Mouse (Mus musculus): ENCODE measurements around the gene Slc25a26.

The Slc25a26 gene

DNA sequence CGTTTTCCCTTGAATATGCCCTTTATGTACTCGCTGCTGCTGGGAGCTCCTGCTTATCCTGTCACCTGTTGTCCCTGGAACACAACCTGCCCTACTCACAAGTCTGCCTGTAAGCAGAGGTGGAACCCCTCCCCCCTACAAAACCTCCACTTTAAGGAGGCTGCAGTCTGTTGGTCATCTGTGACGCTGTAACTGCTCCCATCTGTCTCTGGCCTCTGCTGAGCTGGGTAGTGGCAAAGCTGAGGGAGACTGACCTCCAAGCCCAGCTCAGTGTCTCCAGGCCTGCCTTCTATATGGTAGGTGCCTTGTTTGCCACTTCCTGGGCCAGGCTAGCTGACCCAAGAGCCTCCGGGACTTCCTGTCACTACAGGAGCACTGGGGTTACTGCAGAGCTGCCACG lies 101.7 kb downstream of the Slc25a26 start:
- no peak for DNase-seq

DNA sequence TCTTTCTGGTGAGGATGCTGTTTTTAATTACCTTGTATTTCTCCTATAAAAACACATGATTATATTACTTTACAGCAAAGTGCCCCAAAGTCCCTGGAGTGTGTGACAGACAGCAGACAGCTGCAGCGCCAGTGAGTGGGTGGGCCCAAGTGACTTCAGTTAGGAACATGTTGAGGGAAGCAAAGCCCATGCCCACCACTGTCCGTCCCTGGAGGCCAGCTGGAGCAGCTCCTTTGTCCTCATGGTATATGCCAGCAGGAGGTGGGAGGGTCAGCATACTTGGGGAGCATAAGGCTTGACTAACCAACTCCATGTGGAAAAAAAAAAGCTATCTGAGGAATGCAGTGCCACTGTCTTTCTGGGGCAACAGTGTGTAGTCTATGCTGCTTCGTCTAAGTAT lies 103.9 kb downstream of the Slc25a26 start:
- peak; percentile 35 for DNase-seq

DNA sequence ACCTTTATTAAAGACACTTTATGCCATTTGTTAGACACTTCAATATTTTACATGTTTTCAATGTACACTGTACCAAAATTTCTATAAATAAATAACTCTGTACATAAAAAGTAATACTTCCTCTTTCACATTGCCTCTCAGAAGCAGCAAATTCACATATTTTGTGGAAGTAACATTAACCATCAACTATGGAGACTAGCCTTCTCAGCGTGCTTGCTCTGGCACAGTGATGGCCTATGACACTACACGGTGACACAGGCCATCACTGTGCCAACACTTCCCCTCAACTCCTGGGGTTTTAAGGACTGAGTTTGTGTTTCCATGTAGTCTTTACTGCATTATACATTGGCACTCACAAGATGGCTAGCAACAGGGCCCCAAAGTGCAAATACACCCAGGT lies 104.4 kb downstream of the Slc25a26 start:
- DNase-seq = no peak

DNA sequence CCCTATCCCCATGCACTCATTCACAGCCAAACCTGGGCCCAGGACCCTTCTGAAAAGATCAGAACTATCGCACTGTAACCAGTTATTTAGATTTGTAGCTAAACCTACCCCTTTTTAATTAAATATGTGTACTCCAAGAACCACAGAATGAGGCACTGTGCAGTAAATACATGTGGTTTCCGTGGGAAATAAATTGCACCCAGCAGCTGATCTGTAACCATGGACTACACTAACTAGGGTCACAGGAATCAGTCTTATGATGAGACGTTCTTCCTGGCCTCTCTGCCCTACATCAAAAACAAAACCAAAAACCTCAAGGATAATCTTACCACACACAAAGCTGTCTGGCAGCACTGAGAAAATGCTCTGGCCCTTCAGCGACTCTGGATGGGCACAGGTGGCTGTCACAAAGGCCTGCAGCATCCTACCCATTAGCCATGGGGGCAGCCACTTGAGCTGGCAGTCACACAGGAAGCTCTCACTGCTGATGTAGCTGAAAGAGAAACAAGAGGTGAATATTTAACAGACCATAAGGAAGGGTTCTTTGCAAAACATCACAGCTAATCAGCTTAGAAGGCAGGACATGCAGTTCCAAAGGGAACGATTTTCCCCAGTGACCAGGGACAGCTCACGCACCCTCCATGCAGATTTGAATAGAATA lies 113.2 kb downstream of the Slc25a26 start:
- DNase-seq = no peak

DNA sequence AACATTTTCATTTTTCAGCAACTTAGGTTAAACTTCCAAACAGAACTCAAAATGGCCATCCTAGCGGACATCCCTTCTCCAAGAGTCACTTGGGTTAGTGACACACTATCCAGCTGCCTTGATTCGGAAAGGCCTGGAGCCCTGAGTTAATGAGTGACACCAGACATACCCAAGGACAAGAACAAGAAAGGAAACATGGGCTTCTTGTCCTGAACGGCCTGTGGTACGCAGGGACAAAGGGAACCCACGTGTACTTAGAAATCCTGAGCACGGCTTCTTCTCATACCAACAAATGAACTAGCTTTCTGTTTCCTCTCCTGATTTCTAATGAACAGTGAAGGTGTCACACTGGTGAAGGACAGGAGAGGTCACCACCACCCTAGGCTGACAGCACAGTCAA lies 114.2 kb downstream of the Slc25a26 start:
- DNase-seq = no peak

DNA sequence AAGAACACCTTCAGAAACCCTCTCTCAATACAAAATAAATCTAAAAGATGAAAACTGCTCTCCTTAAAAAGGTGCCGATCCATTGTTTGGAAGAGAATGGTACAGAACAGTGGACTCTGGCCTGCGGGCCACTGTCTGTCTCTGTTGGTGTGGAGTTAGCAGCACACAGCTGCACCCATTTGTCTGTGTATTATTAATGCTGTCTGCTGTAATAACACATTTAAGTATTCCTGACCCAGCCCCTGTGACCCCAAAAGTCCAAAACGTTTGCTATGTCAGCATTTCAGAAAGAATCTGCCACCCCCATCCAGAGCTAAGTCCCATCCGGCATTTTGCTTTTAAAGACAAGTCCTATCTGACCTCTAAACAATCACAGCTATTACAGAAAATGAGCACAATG lies 115.8 kb downstream of the Slc25a26 start:
- no peak for DNase-seq

DNA sequence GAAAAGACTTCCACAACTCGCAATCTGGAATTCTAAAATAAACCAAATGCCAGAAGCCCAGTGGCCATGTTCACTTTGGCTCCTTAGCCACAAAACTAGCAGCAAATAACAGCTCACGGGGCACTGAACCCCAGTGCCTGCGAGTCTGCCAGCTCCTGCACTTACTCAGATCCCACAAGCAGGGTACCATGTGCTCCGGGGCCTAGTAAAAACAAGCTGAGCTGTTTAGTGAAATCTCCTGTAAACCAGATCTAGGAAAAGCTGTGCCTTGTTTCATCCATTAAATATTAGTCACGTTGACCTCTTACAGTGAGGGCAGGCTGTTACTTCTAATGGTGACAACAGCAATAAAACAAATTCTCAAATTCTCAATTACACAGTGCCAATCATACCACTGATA lies 118.5 kb downstream of the Slc25a26 start:
- DNase-seq = no peak

DNA sequence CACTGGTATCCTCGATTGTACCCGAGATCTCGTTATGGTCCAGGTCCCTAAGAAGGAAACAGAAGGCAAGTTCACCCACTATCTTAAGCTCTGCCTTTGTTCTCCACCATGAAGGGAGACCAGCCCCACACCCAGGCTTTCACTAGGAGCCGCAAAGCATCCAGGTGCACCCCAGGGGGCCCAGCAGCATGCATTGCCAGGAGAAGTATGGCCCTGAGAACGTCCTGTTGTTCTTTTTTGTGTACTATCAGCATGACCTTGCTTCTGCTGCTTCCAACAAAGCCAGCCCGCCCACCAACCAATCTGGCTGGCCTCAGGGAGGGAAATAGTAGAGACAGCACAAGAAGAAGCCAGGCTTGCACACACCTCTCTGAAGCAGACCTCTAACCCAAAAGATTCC lies 120.2 kb downstream of the Slc25a26 start:
- DNase-seq = no peak

DNA sequence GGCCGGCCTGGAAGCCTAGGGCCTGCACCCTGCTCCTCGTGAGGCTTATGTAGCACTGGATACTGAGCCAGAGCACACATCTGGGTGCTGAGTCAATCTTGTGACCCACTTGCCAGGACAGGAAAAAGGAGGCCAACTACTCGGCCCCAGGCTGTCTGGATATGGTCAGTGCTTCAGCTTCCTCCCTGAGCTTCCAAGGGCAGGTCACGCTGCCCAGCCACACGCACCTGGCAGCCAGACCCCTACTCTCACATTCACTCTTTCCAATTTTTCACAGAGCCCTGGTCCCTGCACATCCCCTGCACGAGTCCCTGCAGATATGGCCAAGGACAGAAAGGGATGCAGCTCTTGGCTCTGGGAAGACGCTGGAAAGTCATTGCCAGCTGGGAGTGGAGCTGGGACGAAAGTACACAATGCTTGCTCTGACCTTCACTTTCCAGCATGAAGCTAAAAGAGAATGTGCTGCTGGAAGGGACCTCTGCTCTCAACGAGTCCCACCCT lies 120.7 kb downstream of the Slc25a26 start:
- no peak for DNase-seq

DNA sequence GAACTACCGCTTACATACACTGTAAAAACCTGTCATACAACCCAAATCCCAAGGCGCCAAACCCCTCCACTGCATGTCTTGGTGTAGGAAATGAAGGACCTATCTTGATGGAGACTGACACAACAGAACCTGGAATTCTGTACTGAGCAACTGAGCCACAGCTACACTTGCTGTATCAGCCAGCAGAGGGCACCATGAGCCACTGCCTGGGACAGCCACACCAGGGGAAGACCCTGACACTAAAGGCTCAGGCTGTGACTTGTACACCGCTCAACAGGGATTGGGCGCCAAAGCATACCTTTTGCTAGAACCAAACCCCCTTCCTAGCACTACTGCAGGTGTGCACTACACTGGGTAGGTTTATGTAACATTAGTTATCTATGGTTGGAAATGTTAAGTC lies 122.9 kb downstream of the Slc25a26 start:
- peak; percentile 70 for DNase-seq

DNA sequence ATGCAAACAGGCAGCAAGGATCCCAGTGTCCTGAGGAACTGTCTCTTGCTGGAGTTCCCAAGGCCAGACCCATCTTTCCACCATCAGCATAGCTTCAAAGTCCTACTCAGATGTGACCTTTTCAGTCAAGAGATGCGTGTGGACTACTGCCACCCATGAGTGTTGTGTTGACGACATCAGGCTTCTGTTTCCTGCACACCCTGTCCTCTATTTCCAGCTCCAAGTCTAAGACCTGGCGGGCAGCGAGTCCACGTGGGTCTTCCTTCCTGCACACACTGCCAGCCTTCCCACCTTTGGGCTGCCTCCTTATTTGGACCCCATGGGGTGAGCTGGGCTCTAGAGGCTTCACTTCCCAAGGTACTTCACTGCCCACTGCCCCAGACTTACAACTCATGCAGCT lies 124.4 kb downstream of the Slc25a26 start:
- no peak for DNase-seq

DNA sequence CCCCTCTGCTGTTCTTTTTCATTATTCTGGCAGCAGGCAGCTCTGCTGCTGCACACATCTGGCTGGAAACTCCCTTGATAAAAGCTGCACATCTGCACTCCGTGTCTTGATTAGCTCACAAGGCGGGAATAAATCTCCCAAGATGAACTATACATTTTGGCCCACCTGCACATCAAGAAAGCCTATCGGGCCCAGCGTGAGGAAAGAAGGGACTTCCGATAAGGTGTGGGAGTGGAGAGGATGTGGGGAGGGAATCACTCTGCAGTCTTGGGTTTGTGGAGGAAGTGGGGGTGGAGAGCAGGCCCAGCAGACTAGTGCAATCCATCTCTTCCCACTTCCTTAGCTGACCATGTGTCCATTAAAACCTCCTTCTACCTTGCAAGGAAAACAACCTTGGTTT lies 125.8 kb downstream of the Slc25a26 start:
- no peak for DNase-seq

DNA sequence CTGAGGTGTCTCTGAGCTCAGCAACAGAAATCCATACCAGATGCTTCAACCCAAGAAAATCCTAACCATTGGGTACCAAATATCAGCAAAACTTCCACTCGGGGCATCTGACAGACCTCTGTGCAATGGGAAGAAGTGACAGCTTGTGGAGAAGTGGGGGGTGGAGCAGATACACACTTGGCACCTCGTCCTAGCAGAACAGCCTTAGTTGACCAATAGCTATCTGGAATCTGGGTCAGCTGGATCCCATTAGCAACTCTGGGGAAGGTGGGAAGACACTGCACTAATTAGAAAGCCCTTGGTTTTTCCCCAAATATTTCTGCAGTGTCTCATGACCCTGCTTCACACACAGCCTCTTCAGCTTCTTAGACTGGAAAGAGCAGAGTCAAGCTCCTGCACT lies 126.7 kb downstream of the Slc25a26 start:
- peak; percentile 35 for DNase-seq

DNA sequence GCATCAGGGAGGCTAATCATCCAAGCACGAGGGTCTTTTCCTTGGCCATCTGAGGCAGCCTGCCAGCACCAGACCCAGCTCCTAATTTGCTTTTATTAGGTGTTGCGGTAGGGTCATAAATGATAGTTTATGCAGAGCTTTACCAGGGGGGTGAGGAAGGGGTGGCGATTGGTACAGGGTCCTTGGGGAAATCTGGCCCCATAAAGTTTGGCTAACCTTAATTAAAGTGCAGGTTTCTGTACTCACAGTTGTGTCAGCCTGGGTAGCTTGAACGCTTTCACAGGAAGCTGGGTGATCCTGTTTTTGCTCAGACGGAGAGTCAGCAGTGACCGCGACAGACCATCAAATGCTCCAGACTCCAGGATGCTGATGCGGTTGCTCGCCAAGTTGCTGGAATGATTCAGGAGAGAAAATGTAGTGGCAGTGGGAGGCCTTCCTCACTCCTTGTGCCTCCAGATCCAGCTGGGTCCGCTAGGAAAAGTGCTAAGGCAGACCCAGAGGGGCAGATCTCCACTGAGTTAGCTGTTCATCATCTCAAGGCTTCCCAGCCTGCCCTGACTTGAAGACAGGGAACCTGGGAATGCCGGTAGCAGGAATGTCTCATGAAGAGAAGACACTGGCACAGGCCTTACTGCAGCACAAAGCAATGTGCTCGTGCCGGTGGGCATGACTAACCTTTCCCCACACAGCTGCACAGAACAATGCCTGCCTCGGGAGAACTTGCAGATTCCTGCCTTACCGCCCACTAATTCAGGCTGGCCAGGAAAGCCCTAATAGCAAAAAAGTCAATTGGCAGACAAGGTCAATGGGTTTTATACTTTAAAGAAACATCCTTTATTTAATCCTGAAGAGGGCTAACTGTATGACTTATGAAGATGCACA lies 127.8 kb downstream of the Slc25a26 start:
- no peak for DNase-seq

DNA sequence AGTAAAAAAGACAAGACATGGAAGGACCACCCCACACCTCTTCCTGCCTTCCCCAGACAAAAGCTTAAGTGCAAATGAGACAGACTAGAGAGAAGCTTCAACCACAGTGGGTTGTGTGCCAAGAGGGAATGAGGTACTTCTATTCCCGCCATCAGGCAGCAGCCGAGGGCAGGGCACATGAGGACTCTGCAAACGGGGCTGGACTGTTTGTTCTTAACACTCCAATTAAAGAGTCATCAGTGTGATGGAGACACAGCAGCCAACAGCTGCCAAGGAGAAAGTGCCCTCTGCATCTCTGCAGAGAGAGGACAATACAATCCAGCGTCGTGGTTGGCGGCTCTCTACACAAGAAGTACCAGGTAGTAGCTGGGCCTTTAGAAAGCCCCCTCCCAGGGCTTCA lies 128.7 kb downstream of the Slc25a26 start:
- DNase-seq = no peak

DNA sequence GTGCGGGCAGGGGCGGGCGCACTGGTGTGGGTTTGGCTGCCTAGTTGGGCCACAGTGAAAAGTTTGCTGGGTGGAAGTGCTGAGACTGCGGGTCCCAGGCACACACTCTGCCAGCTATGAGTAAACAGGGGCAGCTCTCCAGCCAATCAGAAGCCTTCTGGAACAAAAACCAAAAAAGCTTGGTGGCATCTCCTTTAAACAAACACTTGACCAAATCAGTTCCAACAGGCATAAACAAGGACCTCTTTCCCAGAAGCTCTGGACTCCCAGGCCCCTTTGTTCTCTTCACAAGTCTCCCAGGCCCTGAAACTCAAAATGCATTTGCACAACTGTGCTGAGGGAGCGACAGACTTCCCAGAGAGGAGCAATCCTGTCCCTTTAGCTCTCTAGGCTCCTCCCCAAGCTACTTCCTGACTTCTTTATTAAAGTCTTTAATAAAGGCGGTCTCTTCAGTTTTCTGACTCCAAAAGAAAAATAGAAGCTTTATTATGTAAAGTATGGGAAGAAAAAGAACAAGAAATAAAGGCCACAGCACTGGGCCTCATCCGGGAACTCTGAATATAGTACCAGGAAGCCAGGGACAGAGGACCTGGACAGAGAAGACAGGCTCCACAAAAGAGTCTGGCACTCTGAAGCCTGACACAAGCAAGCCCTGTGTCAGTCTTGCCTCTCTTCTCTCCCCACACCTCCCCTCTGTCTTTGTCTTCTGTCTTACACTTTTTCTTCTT lies 131.1 kb downstream of the Slc25a26 start:
- no peak for DNase-seq

DNA sequence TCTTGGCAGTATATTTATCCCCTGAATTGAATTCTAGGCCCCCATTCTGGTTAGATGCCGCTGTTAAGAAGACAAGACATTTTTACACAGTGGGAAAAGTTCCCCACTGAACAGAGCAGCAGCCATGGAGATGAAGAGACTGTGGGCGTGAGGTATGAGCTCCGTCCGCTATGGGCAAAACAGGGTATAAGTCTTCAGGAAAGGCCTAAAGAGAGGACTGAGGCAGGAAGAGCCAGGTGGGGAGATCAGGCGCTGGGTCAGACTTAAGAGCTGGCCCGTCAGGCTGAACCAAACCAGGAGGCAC lies 131.6 kb downstream of the Slc25a26 start:
- DNase-seq = no peak

DNA sequence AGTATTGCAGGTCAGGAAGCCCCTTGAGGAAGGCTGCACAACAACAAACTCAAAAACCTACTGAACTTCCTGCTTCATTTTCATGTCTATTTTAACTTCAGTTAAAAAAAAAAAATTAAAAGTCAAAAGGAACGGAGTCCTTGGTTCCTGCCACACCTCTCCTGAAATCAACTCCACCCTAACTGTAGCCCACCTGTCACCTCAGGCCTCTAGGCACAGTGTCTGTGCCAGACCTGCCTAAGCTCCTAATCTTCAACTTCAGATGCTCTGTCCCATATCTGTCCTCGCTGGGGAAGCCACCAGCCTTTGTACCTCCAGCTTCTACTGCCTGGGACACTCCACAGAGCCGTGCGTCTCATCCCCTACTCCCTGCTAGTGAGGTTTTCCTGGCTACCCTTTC lies 134.1 kb downstream of the Slc25a26 start:
- DNase-seq = no peak

DNA sequence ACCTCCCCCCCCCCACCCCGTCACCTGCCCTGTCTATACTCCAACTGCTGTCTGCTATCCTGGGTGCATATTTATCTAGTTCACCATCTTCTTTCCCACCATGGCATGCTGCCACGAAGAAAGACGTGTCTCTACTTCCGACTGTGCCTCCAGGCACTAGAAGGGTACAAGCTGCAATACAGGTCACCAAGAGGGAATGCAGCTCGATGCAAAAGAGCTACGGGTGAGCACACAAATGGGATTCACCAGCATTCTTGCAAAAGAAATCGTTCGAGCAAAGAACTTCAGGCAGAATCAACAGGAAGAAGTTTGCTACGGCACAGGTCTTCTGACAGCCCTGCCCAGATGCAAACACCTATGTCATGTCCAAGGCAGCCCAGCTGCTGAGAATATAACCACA lies 134.6 kb downstream of the Slc25a26 start:
- DNase-seq = no peak

DNA sequence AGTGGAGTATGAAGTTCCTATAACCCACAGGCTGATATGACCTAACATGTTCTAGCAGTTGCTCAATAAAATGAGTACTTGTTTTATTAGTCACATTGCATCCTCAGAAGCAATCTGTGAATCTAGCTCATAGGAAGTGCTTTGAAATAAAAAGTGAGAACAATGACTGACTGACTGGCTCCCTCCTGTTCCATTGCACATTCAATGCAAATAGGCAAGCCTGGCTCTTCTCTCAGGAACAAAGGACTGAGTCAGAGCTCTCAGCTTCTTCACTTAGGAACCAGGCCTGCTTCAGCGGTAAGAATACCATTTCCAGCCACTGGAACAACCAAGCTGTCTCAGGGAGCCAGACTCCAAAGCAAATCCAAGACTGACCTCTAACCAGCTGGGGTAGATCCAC lies 135.2 kb downstream of the Slc25a26 start:
- DNase-seq = no peak

DNA sequence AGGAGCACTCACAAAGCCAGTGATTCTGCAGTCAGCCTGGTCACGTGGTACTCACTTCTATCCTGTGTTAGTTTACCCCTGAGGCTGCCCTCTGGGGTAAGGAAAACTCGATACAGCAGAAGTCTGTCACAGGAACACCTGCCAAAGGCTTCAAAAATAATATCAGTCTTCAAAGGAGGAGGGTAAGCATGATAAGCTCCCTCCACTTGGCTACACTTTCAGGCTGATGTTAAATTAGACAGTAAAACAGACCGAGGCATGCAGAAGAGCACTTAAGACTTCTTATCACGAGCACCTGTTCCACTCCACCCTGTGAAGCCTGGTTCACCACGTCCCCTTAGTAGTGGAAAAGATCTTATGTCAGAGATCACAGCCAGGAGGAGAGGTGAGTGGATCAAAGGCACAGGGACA lies 136.9 kb downstream of the Slc25a26 start:
- no peak for DNase-seq

DNA sequence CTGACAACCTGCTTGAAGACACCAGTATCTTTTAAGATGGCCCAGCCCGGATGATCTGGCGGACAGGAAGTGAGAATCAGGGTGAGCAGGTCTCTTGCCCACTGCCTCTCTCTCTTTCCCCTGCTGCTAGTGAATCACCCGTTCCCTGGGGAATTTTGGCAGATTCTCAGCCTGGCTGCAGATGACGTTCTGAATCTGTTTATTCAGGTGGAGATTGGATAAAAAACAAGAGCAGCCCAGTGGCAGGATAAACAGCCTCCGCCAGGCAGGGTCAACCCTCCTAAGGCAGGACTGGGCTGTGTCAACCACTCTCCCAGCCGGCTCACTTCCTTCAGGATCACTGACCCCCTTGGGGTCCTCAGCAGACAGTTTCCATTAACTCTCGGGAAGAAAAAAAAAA lies 140.2 kb downstream of the Slc25a26 start:
- peak; percentile 63 for DNase-seq

DNA sequence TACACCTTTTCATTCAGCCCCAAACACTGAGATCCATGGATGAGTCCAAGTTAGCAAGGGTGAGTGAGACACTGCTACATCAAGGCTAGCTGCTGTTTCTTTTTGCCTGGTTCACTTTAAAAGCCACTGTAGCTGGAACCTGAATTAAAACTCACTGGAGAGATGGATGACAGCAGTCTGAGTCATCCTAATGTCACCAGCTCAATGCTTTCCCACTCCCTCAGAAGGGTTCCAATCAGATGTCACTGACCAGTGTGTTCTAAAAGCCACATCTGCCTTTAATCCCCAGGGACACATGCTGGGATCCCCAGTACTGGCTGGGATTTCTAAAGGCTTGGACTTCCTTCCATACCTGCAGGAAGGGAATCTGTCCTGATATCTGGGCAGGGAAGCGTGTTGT lies 141.9 kb downstream of the Slc25a26 start:
- no peak for DNase-seq

DNA sequence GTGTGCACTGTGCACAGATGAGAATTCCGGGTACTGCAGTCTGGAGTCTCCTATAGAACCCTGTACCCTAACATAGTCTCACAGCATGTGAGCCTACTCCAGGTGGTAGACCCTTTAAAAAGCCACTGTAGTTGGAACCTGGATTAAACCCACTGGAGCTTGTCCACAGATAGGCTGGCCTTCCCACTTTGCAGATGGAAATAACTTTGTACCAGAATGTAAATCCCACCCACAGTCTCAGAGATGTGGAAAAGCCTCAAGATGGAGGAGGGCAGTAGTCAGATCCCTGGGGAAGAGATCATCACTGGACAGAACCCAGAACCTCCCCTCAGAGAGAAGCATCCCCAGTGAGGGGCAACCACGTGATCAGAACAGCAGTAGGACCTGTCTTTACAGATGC lies 143.9 kb downstream of the Slc25a26 start:
- DNase-seq = no peak

All from retina, postnatal 1 day (tissue).